Mouse (Mus musculus) heart, postnatal 36 days (tissue): ENCODE measurements at regions not wholly inside any gene's neighbourhood (a gene's known extent, or its start where the extent isn't known, plus 50 kb on each side); places are given as distances from the start of the nearest gene placed in this dataset.

Experiments used
- DNase-seq, 2 experiments: peaks; one replicate each; pipeline ENCODE4 v3.0.0; 2021 to 2022
- intact Hi-C: fragments of 180-260 bp; cut with DNase I; formaldehyde crosslinking; loops from one replicate; pipeline ENCODE4 v1.15.1; 2025

DNA sequence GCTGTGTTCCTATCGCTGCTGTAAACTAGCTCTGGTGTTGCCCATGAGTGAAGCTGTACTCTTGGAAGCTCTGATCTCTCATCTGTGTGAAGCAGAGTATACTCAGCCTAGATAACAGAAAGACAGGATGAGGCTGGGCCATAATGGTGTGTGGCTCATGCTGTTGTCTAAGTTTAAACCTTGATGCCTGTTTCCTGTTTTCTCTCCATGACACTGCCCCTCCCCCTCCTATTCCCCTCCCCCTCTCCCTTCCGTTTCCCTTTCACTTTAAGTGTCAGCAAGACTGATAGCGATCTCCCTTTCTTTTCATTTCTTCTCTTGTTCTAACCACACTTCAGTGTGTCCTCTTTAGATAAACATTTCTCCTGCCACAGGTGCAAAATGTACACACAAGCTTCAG, 229.2 kb upstream of the Tbc1d5 start:
- DNase-seq = no peak
- intact Hi-C loops = loop anchor here (10.0 kb wide), 1 partner anchor 594 kb away; no protein-coding TSS in a partner anchor

GRCm38 (mm10) chr17:51407046-51407445, 227.9 kb upstream of the Tbc1d5 start:
- intact Hi-C loops = loop anchor here (10.0 kb wide), 1 partner anchor 592 kb away; no protein-coding TSS in a partner anchor
- DNase-seq = no peak

GRCm38 (mm10) chr17:51405059-51405458, 225.9 kb upstream of the Tbc1d5 start:
- intact Hi-C loops = loop anchor here (10.0 kb wide), 1 partner anchor 590 kb away; no protein-coding TSS in a partner anchor

DNA sequence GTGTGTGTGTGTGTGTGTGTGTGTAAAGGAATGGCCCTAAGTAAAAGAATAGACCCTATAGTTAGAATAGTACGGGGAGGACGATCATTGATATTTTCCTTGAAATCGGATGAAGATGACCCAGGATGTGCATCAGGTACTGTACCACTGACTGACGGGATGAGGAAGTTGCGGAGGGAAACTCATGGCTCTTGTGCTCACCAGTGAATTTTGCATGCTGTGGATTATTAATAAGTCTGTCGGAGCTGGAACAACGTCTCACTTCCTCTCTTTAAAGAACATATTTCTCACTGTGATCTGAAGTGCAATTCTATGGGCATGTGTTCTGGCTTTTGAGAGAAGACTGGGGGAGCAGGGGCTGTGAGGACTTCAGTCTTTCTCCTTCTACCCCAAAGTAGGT, 218.8 kb upstream of the Tbc1d5 start:
- no peak for DNase-seq
- intact Hi-C loops = no loop called here

More at GRCm38 (mm10) chr17:51405059-51405458, 225.9 kb upstream of the Tbc1d5 start:
- no peak for DNase-seq

GRCm38 (mm10) chr17:51393771-51394221, 214.6 kb upstream of the Tbc1d5 start:
- no peak for DNase-seq
- intact Hi-C loops = no loop called here

- DNase-seq = no peak
- intact Hi-C loops = no loop called here
Observed at GRCm38 (mm10) chr17:51391871-51392270, 212.7 kb upstream of the Tbc1d5 start.

GRCm38 (mm10) chr17:51382552-51382951, 203.4 kb upstream of the Tbc1d5 start:
- intact Hi-C loops = no loop called here
- no peak for DNase-seq

GRCm38 (mm10) chr17:51371937-51372479, 192.9 kb upstream of the Tbc1d5 start:
- DNase-seq = no peak
- intact Hi-C loops = no loop called here

DNA sequence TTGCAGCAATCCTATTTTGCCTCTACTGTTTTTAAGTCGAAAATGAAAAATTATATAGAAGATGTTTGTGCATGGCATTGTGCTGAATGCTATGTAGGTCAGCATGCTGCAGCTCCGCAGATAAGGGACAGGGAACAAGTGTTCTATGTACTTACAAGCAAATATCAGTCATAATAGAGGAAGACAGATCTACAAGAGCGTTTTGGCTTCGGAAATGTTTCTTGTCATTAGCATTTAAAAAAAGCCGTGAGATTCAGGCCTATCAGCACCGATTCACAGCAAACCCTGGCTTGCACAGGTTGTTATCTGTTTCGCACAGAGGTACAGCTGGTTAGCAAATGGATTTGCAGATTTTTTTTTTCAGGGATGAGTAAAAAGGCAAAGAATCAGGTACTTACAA, 191.8 kb upstream of the Tbc1d5 start:
- intact Hi-C loops = no loop called here
- no peak for DNase-seq

DNA sequence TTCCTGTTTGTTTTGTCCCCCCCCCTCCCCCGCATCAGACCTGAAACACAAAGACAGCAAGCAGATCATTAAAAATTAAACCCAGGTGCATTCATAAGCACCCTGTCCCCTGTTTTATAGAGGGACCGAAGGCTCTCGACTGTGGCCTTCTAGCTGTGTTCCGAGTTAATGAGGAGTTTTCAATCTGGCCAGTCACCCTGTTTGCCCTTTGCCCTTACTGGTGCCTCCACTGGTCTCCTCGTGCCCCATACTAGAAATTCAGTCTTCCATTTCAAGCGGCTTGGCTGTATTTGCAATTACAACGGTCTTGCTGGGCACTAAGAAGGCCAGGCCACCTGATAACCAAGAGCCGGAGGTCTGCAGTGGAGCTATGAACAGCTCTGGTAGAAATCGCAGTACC, 190.9 kb upstream of the Tbc1d5 start:
- DNase-seq = no peak
- intact Hi-C loops = no loop called here

- intact Hi-C loops = no loop called here
- no peak for DNase-seq
Observed at GRCm38 (mm10) chr17:51362801-51363200, 183.6 kb upstream of the Tbc1d5 start.

- intact Hi-C loops = no loop called here
- no peak for DNase-seq
Observed at GRCm38 (mm10) chr17:51362271-51362670, 183.1 kb upstream of the Tbc1d5 start.

GRCm38 (mm10) chr17:51358362-51358739, 179.2 kb upstream of the Tbc1d5 start:
- intact Hi-C loops = no loop called here
- no peak for DNase-seq

DNA sequence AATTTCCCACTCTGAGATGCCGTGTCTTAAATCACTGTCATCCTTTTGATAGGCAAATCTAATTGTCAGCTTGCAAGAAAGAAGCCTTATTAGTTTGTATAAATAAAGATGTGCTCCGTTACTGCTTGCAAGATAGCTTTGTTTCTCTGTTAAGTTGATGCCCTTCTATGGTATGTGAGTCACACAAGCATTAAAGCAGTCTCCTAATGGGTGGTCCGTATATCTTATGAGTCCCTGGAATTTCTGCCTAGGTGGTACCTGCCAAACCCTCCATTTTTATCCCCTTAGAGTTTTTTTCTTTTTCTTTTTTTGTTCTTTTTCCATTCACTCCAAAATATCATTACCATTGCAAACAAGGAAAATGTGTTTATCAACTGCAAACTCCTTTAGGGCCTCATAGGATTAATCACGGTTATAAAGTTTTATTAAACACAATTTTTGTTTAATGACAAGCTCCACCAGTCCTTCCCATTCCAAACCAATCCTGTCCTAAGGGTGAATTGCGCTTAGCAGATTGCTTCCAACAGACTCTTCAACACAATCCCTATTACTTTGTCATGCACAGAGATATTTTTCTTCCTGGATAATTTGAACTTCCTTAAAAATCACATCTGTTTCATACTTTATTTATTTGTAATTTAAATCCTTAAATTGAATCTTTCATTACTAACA, 178.7 kb upstream of the Tbc1d5 start:
- intact Hi-C loops = no loop called here

GRCm38 (mm10) chr17:51356447-51356846, 177.3 kb upstream of the Tbc1d5 start:
- intact Hi-C loops = no loop called here
- no peak for DNase-seq

More for the DNA sequence above, 178.7 kb upstream of the Tbc1d5 start:
- no peak for DNase-seq

DNA sequence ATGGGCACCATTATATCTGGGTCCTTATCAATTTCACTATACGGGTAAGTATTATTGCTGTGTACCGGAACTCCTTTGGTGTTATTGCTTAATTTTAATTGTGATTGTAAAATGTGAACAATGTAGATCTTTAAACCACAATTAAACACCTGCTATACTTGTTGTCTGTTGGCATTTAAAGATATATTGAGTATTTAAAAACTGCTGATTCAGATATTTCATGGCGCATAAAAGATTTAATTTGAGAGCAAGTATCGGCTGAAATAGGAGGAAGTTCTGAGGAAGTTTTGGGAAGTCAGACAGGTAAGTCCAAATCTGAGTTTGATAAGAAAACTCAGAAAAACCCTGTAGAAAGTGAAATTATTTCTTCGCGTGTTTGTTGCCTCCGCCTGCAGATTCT, 142.7 kb upstream of the Tbc1d5 start:
- no peak for DNase-seq
- intact Hi-C loops = no loop called here

DNA sequence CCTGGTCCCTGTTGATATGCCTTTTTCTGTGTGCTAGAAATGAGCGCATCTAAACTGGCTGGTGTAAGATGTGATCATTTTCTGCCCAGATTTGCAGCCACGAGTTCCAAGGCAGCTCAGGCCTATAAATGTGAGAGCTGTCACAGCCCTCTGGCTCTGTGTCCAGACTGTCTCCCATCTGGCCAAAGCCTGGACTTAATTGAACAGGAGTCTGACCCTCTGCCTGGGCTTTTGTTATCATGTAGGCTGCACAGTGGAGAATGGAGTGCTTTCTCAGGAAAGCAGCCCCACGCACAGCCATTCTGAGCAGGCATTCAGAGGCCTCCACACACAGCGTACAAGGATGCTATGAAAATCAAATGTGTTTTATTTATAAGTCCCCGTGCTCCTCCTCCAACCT, 141.9 kb upstream of the Tbc1d5 start:
- intact Hi-C loops = no loop called here
- DNase-seq = no peak

DNA sequence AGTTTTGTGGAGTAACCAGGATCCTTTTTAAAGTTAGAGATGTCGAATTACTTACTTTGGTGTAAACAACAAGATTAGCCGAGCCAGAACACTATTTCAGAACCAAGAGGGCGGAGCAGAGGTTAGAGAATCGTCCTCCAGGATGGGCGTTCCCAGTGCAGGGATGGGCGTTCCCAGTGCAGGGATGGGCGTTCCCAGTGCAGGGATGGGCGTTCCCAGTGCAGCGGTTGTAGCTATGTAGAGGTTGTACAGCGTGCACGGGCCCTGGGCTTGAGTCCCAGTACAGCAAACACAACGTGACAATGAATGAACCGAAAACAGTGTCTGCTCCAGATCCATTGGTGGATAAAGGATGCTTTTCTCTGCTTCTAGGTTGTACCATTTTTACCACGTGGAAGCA, 125.8 kb upstream of the Tbc1d5 start:
- intact Hi-C loops = no loop called here
- DNase-seq = peak in 1 of 2 experiments; percentile 3

- intact Hi-C loops = no loop called here
Observed at GRCm38 (mm10) chr17:51290741-51291140, 111.6 kb upstream of the Tbc1d5 start.

GRCm38 (mm10) chr17:51288751-51289150, 109.6 kb upstream of the Tbc1d5 start:
- intact Hi-C loops = loop anchor here (1.0 to 2.0 kb wide), 3 partner anchors 177 to 474 kb away; no protein-coding TSS in a partner anchor
- DNase-seq = peak; percentile 59 to 77

More at GRCm38 (mm10) chr17:51290741-51291140, 111.6 kb upstream of the Tbc1d5 start:
- DNase-seq = no peak

GRCm38 (mm10) chr17:51287878-51288277, 108.7 kb upstream of the Tbc1d5 start:
- intact Hi-C loops = loop anchor here (1.0 to 2.0 kb wide), 3 partner anchors 177 to 473 kb away; no protein-coding TSS in a partner anchor
- DNase-seq = no peak

GRCm38 (mm10) chr17:51285362-51285761, 106.2 kb upstream of the Tbc1d5 start:
- intact Hi-C loops = no loop called here

More at GRCm38 (mm10) chr17:51285362-51285761, 106.2 kb upstream of the Tbc1d5 start:
- DNase-seq = no peak
